Mouse (Mus musculus): Measurements from ENCODE around the gene Ankrd24. TPM values are rescaled to one million over a fixed set of nuclear protein-coding genes. Genes with fewer than 3 reads are reported as not detected.
"Not testable (repeated sequence)": the region's sequence is repeated elsewhere in the genome, so short reads cannot be mapped to it uniquely, and the experiment has no call there.

The Ankrd24 gene
- polyA plus RNA-seq, 1 experiment from 2014 or later = 12.1 TPM

GRCm38 (mm10) chr10:81655178-81655577 lies 26.8 kb downstream of the Ankrd24 start:
- Histone ChIP-seq H3K36me3 (peaks cover 72% of the 10 kb centered on the region), H3K9ac (no peak overlapping the region), H3K4me1 (peaks cover under 1% of the 10 kb centered on the region; the same call in 1 of the 2 replicates), H3K9me3 (peaks cover 52% of the 10 kb centered on the region), H3K27me3 (no peaks in the 10 kb centered on the region), H3K4me2 (replicated peaks) (no peak overlapping the region), H3K4me3 (no peak overlapping the region), H3K27ac (no peak overlapping the region)
- WGBS = 95% methylated on average over 10 of the region's 10 CpGs
- ATAC-seq (ENCODE audit: low FRiP score, low read depth) = no peak

DNA sequence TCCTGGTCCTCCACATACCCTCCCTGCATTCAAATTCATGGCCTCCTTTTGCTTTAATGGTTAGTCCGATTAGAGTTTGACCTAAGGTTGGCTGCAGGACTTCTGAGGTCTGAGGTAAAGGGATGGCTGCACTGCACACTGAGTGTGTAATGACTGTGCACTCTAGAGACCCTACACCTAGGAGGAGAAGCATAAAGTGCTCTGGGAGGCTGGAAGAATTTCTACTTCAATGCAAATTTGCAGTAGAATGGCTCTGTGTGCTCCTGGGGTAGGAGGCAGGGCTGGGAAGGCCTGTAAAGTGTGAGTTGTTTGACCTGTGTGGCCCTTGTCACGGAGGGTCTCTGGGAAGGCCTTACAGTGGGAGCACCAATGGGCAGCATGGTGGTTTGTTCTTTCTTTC lies 27.8 kb downstream of the Ankrd24 start:
- no peak for ATAC-seq (ENCODE audit: low FRiP score, low read depth)
- H3K4me2 ChIP-seq (replicated peaks) = no peak overlapping the region
- H3K27ac ChIP-seq = no peak overlapping the region
- H3K4me1 ChIP-seq = no peaks in the 10 kb centered on the region
- H3K4me3 ChIP-seq = no peak overlapping the region
- H3K27me3 ChIP-seq = no peaks in the 10 kb centered on the region
- H3K9me3 ChIP-seq = peaks cover 56% of the 10 kb centered on the region
- no peak overlapping the region for H3K9ac ChIP-seq
- peaks cover 66% of the 10 kb centered on the region for H3K36me3 ChIP-seq
- WGBS = 92% methylated on average over 2 of the region's 2 CpGs

DNA sequence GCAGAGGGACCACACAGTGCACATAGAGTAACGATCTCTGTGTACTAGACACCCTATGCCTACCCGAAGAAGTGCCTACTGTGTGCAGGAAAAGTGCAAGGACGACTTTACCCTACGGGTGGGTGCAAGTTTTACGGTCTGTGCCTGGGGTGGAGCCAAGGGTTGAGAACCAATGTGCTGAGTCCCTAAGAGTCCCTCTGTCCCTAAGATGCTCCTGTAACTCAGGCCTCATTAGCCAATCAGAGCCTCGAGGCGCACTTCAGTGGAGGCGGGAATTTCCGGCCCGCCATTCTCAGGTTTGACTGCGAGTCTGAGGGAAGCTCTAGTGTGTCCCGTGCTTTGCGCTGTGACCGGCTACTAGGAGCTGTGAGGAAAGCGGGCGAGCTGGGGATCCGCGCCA lies 58.8 kb downstream of the Ankrd24 start:
- ATAC-seq (ENCODE audit: low FRiP score, low read depth) = peak; percentile 64; the same call in 1 of the 2 replicates
- not testable (repeated sequence) for H3K27me3 ChIP-seq; H3K27ac ChIP-seq; H3K9ac ChIP-seq; H3K36me3 ChIP-seq; H3K4me2 ChIP-seq (replicated peaks); H3K9me3 ChIP-seq; H3K4me1 ChIP-seq; H3K4me3 ChIP-seq
- WGBS = no CpG with 5 or more reads among the region's 18 CpGs

Other genes starting within 250 kb of the Ankrd24 start
- 72.7 and 79.4 TPM in 2 replicates for gene Dohh, start 244.1 kb upstream of the Ankrd24 start, polyA plus RNA-seq (2015; fragmentation: Nextera tagmentation; extraction: Ambion mirVana)
- gene Gm48551, start 244.1 kb upstream of the Ankrd24 start, polyA plus RNA-seq (2015; fragmentation: Nextera tagmentation; extraction: Ambion mirVana) = 3.3 and 4.0 TPM in 2 replicates
- gene Gm48552, start 239.5 kb upstream of the Ankrd24 start, polyA plus RNA-seq (2015; fragmentation: Nextera tagmentation; extraction: Ambion mirVana) = 1.7 and 1.9 TPM in 2 replicates
- 4.2 and 4.7 TPM in 2 replicates for gene Smim24, start 235.5 kb upstream of the Ankrd24 start, polyA plus RNA-seq (2015; fragmentation: Nextera tagmentation; extraction: Ambion mirVana)
- 77.2 and 82.8 TPM in 2 replicates for gene Nfic, start 172.9 kb upstream of the Ankrd24 start, polyA plus RNA-seq (2015; fragmentation: Nextera tagmentation; extraction: Ambion mirVana)
- 1.6 TPM in 2 replicates for gene Celf5, start 145.8 kb upstream of the Ankrd24 start, polyA plus RNA-seq (2015; fragmentation: Nextera tagmentation; extraction: Ambion mirVana)
- gene Ncln, start 132.1 kb upstream of the Ankrd24 start, polyA plus RNA-seq (2015; fragmentation: Nextera tagmentation; extraction: Ambion mirVana) = 98.0 and 102 TPM in 2 replicates
- 0.28 and 0.53 TPM in 2 replicates for gene S1pr4, start 128.4 kb upstream of the Ankrd24 start, polyA plus RNA-seq (2015; fragmentation: Nextera tagmentation; extraction: Ambion mirVana)
- gene Gna15, start 104.3 kb upstream of the Ankrd24 start, polyA plus RNA-seq (2015; fragmentation: Nextera tagmentation; extraction: Ambion mirVana) = 1.6 and 1.9 TPM in 2 replicates
- 89.8 and 89.9 TPM in 2 replicates for gene Gna11, start 83.3 kb upstream of the Ankrd24 start, polyA plus RNA-seq (2015; fragmentation: Nextera tagmentation; extraction: Ambion mirVana)
- 477 and 492 TPM in 2 replicates for gene Aes, start 69.1 kb upstream of the Ankrd24 start, polyA plus RNA-seq (2015; fragmentation: Nextera tagmentation; extraction: Ambion mirVana)
- gene Tle2, start 54.0 kb upstream of the Ankrd24 start, polyA plus RNA-seq (2015; fragmentation: Nextera tagmentation; extraction: Ambion mirVana) = 68.8 and 69.8 TPM in 2 replicates
- gene Tle6, start 27.5 kb upstream of the Ankrd24 start, polyA plus RNA-seq (2015; fragmentation: Nextera tagmentation; extraction: Ambion mirVana) = 13.8 and 18.4 TPM in 2 replicates
- gene BC025920, start 22.3 kb upstream of the Ankrd24 start, polyA plus RNA-seq (2015; fragmentation: Nextera tagmentation; extraction: Ambion mirVana) = 1.3 and 1.5 TPM in 2 replicates
- gene Sirt6, start 743 bp upstream of the Ankrd24 start, polyA plus RNA-seq (2015; fragmentation: Nextera tagmentation; extraction: Ambion mirVana) = 60.3 and 61.9 TPM in 2 replicates
- gene Gm10778, start 20.5 kb downstream of the Ankrd24 start, polyA plus RNA-seq (2015; fragmentation: Nextera tagmentation; extraction: Ambion mirVana) = 5.1 and 5.3 TPM in 2 replicates
- gene Zfp433, start 76.3 kb downstream of the Ankrd24 start, polyA plus RNA-seq (2015; fragmentation: Nextera tagmentation; extraction: Ambion mirVana) = 15.2 and 16.1 TPM in 2 replicates
- gene Gm3055, start 142.6 kb downstream of the Ankrd24 start, polyA plus RNA-seq (2015; fragmentation: Nextera tagmentation; extraction: Ambion mirVana) = 10.3 and 11.7 TPM in 2 replicates
- gene Gm4767, start 183.6 kb downstream of the Ankrd24 start, polyA plus RNA-seq (2015; fragmentation: Nextera tagmentation; extraction: Ambion mirVana) = 4.6 and 5.7 TPM in 2 replicates
- gene Gm32687, start 235.4 kb downstream of the Ankrd24 start, polyA plus RNA-seq (2015; fragmentation: Nextera tagmentation; extraction: Ambion mirVana) = 11.4 and 11.6 TPM in 2 replicates

All from limb, embryonic 13.5 days (tissue).